Mouse (Mus musculus): ENCODE data around the gene Cops7a. TPM values are rescaled to one million over a fixed set of nuclear protein-coding genes. Genes with fewer than 3 reads are reported as not detected.

Cops7a gene
- total and polyA plus RNA-seq, 2 experiments from 2014 or later: 92.3 to 131 TPM

GRCm38 (mm10) chr6:125003706-125004105 lies 38.4 kb upstream of the Cops7a start:
- DNase-seq (ENCODE audit: low spot score) (no peak), ATAC-seq (ENCODE audit: low FRiP score) (no peak)
- Histone ChIP-seq H3K4me1 (ENCODE audit: insufficient read depth, low read length) (peaks cover 5% of the 10 kb centered on the region), H3K9me3 (ENCODE audit: low read length) (no peaks in the 10 kb centered on the region), H3K4me3 (ENCODE audit: low read depth, low read length) (no peak overlapping the region), H3K4me2 (ENCODE audit: low read depth, low read length, poor library complexity, severe bottlenecking) (no peak overlapping the region), H3K27me3 (ENCODE audit: insufficient read depth, low read length) (peaks cover 10% of the 10 kb centered on the region; the same call in 1 of the 2 replicates), H3K27ac (ENCODE audit: low read depth, low read length) (no peak overlapping the region), H3K9ac (replicated peaks; ENCODE audit: low read length, poor library complexity, severe bottlenecking) (no peak overlapping the region), H3K36me3 (ENCODE audit: insufficient read depth, low read length) (peaks cover 22% of the 10 kb centered on the region)
- 38% methylated on average over 3 of the region's 3 CpGs for WGBS
- TF ChIP-seq CTCF (IDR thresholded peaks at IDR 0.05): no peak

GRCm38 (mm10) chr6:124999546-124999945 lies 34.2 kb upstream of the Cops7a start:
- 44% methylated on average over 10 of the region's 10 CpGs for WGBS
- no peak overlapping the region for H3K9ac ChIP-seq (replicated peaks; ENCODE audit: low read length, poor library complexity, severe bottlenecking)
- no peak overlapping the region for H3K27ac ChIP-seq (ENCODE audit: low read depth, low read length)
- DNase-seq (ENCODE audit: low spot score): no peak
- peaks cover 22% of the 10 kb centered on the region for H3K36me3 ChIP-seq (ENCODE audit: insufficient read depth, low read length)
- ATAC-seq (ENCODE audit: low FRiP score): no peak
- H3K27me3 ChIP-seq (ENCODE audit: insufficient read depth, low read length): peaks cover 10% of the 10 kb centered on the region; the same call in 1 of the 2 replicates
- no peak overlapping the region for H3K4me3 ChIP-seq (ENCODE audit: low read depth, low read length)
- H3K9me3 ChIP-seq (ENCODE audit: low read length): no peaks in the 10 kb centered on the region
- H3K4me1 ChIP-seq (ENCODE audit: insufficient read depth, low read length): peaks cover 18% of the 10 kb centered on the region
- no peak for TF ChIP-seq CTCF (IDR thresholded peaks at IDR 0.05)
- H3K4me2 ChIP-seq (ENCODE audit: low read depth, low read length, poor library complexity, severe bottlenecking): no peak overlapping the region

- Histone ChIP-seq H3K9me3 (ENCODE audit: low read length) (no peaks in the 10 kb centered on the region), H3K27me3 (ENCODE audit: insufficient read depth, low read length) (peaks cover 10% of the 10 kb centered on the region; the same call in 1 of the 2 replicates), H3K4me1 (ENCODE audit: insufficient read depth, low read length) (peaks cover 18% of the 10 kb centered on the region), H3K27ac (ENCODE audit: low read depth, low read length) (no peak overlapping the region), H3K9ac (replicated peaks; ENCODE audit: low read length, poor library complexity, severe bottlenecking) (peak overlapping the region; percentile 93; the same call in 1 of the 2 replicates), H3K36me3 (ENCODE audit: insufficient read depth, low read length) (peaks cover 22% of the 10 kb centered on the region), H3K4me2 (ENCODE audit: low read depth, low read length, poor library complexity, severe bottlenecking) (0 out of 2 replicates have a peak overlapping the region, but pooled peaks have one; percentile 69), H3K4me3 (ENCODE audit: low read depth, low read length) (no peak overlapping the region)
- ATAC-seq (ENCODE audit: low FRiP score): no peak
- no peak for TF ChIP-seq CTCF (IDR thresholded peaks at IDR 0.05)
- DNase-seq (ENCODE audit: low spot score): no peak
- WGBS: 36% methylated on average over 14 of the region's 14 CpGs
Measured at GRCm38 (mm10) chr6:124999091-124999490, 33.8 kb upstream of the Cops7a start.

- peaks cover 18% of the 10 kb centered on the region for H3K4me1 ChIP-seq (ENCODE audit: insufficient read depth, low read length)
- H3K27ac ChIP-seq (ENCODE audit: low read depth, low read length): peak overlapping the region; percentile 92; the same call in 1 of the 2 replicates
- H3K9ac ChIP-seq (replicated peaks; ENCODE audit: low read length, poor library complexity, severe bottlenecking): peak overlapping the region; percentile 93
- peaks cover 22% of the 10 kb centered on the region for H3K36me3 ChIP-seq (ENCODE audit: insufficient read depth, low read length)
- H3K4me2 ChIP-seq (ENCODE audit: low read depth, low read length, poor library complexity, severe bottlenecking): peak overlapping the region; percentile 69
- 4% methylated on average over 8 of the region's 8 CpGs for WGBS
- no peaks in the 10 kb centered on the region for H3K9me3 ChIP-seq (ENCODE audit: low read length)
- peaks cover 10% of the 10 kb centered on the region; the same call in 1 of the 2 replicates for H3K27me3 ChIP-seq (ENCODE audit: insufficient read depth, low read length)
- DNase-seq (ENCODE audit: low spot score): no peak
- ATAC-seq (ENCODE audit: low FRiP score): no peak
- no peak for TF ChIP-seq CTCF (IDR thresholded peaks at IDR 0.05)
- peak overlapping the region; percentile 82 for H3K4me3 ChIP-seq (ENCODE audit: low read depth, low read length)
Measured at GRCm38 (mm10) chr6:124998066-124998465, 32.7 kb upstream of the Cops7a start.

GRCm38 (mm10) chr6:124996551-124997501 lies 31.5 kb upstream of the Cops7a start, which contains the start of gene Pianp:
Gene Pianp, plus strand, starts transcription at chr6:124996694.
- Histone ChIP-seq H3K4me1 (ENCODE audit: insufficient read depth, low read length) (peaks cover 18% of the 10 kb centered on the region), H3K9me3 (ENCODE audit: low read length) (no peaks in the 10 kb centered on the region), H3K27ac (ENCODE audit: low read depth, low read length) (peak within 1 kb of the TSS; percentile 92), H3K4me2 (ENCODE audit: low read depth, low read length, poor library complexity, severe bottlenecking) (peak within 1 kb of the TSS; percentile 69), H3K4me3 (ENCODE audit: low read depth, low read length) (peak within 1 kb of the TSS; percentile 82), H3K9ac (replicated peaks; ENCODE audit: low read length, poor library complexity, severe bottlenecking) (peak within 1 kb of the TSS; percentile 93), H3K36me3 (ENCODE audit: insufficient read depth, low read length) (peaks cover 15% of the 10 kb centered on the region), H3K27me3 (ENCODE audit: insufficient read depth, low read length) (peaks cover 10% of the 10 kb centered on the region; the same call in 1 of the 2 replicates)
- DNase-seq (ENCODE audit: low spot score) (peak; percentile 86), ATAC-seq (ENCODE audit: low FRiP score) (peak; percentile 86)
- under 1% methylated on average over 62 of the region's 78 CpGs for WGBS
- TF ChIP-seq CTCF (IDR thresholded peaks at IDR 0.05): no peak
